Comparison of ENCODE assay signal across 15 mouse cellular contexts in genomic region chr1:54523717-54524116, GRCm38 (mm10). TPM values are rescaled to one million over a fixed set of nuclear protein-coding genes. Genes with fewer than 3 reads are reported as not detected.
DNase-seq lines count a peak whose midpoint lies in the region; ATAC-seq and TF ChIP-seq lines count a peak whose summit lies in the region.
"Had no signal": no experiment of that assay in that cellular context is flagged by ENCODE, and none has a peak within 500 bp of the region (broad histone marks: within the 10 kb centered on the region; RNA-seq: fewer than 3 reads in every experiment).

No protein-coding gene starts in this region.

- peak; percentile 5 for DNase-seq in kidney, adult 9 months
- no peak for DNase-seq in kidney, postnatal 14 days
- DNase-seq in lung, postnatal 36 days, result peak; percentile 81
- DNase-seq in frontal cortex, postnatal 25 days (ENCODE audit: low spot score in 2 of 2), result no peak
- DNase-seq: adrenal gland, postnatal 10 days; cerebellum, adult 11-12 months; gastrocnemius, postnatal 25 days; kidney, adult 11 months; right cerebral cortex, postnatal 25 days had no signal

- 87% methylated on average over 2 of the region's 2 CpGs for WGBS in midbrain, embryonic 16.5 days
- 83% methylated on average over 2 of the region's 2 CpGs for WGBS in intestine, embryonic 15.5 days

- no peaks in the 10 kb centered on the region for H3K9me3 ChIP-seq in midbrain, embryonic 16.5 days (replicated peaks; ENCODE audit: control insufficient read depth, low read length, poor library complexity, severe bottlenecking)
- H3K9me3 ChIP-seq in intestine, embryonic 15.5 days, result no peaks in the 10 kb centered on the region
- H3K9me3 ChIP-seq: forebrain, embryonic 15.5 days had no signal

- ATAC-seq in common myeloid progenitor, adult 5-6 weeks (replicated peaks; ENCODE audit: low read depth, poor library complexity, severe bottlenecking), result peak; percentile 91
- ATAC-seq in midbrain, embryonic 16.5 days, result no peak
- no peak for ATAC-seq in intestine, embryonic 15.5 days
- ATAC-seq: forebrain, embryonic 15.5 days had no signal

- TF ChIP-seq CTCF in C2C12 (IDR thresholded peaks at IDR 0.05; ENCODE audit: control insufficient read depth, insufficient read depth, insufficient read length), result no peak

- no peak overlapping the region for H3K4me2 ChIP-seq in midbrain, embryonic 16.5 days (ENCODE audit: low read length)
- no peak overlapping the region for H3K4me2 ChIP-seq in intestine, embryonic 15.5 days (replicated peaks)
- H3K4me2 ChIP-seq: forebrain, embryonic 15.5 days; hindbrain, embryonic 14.5 days had no signal

- H3K27me3 ChIP-seq in C2C12 (ENCODE audit: control insufficient read depth, insufficient read depth, insufficient read length), result no peaks in the 10 kb centered on the region
- H3K27me3 ChIP-seq in midbrain, embryonic 16.5 days (ENCODE audit: control insufficient read depth, insufficient read depth, low read depth, low read length), result no peaks in the 10 kb centered on the region
- no peaks in the 10 kb centered on the region for H3K27me3 ChIP-seq in intestine, embryonic 15.5 days (replicated peaks)
- H3K27me3 ChIP-seq: forebrain, embryonic 15.5 days had no signal

- no peaks in the 10 kb centered on the region for H3K79me2 ChIP-seq in C2C12 (ENCODE audit: control insufficient read depth, insufficient read depth)

- H3K4me1 ChIP-seq in midbrain, embryonic 16.5 days (ENCODE audit: control insufficient read depth, insufficient read depth, low read length), result no peaks in the 10 kb centered on the region
- H3K4me1 ChIP-seq in intestine, embryonic 15.5 days (replicated peaks), result no peaks in the 10 kb centered on the region
- H3K4me1 ChIP-seq: forebrain, embryonic 15.5 days had no signal

- no peak overlapping the region for H3ac ChIP-seq in C2C12 (ENCODE audit: control insufficient read depth, insufficient read length, low read depth)

- no peak overlapping the region for H3K9ac ChIP-seq in midbrain, embryonic 16.5 days (ENCODE audit: low read depth, low read length)
- H3K9ac ChIP-seq in intestine, embryonic 15.5 days, result no peak overlapping the region
- H3K9ac ChIP-seq: forebrain, embryonic 15.5 days; hindbrain, embryonic 14.5 days had no signal

- H3K4me3 ChIP-seq in C2C12 (ENCODE audit: insufficient read depth, poor library complexity, severe bottlenecking), result no peak overlapping the region
- H3K4me3 ChIP-seq in midbrain, embryonic 16.5 days (ENCODE audit: low read depth, low read length), result no peak overlapping the region
- H3K4me3 ChIP-seq in intestine, embryonic 15.5 days (replicated peaks), result no peak overlapping the region
- H3K4me3 ChIP-seq: forebrain, embryonic 15.5 days had no signal

- H3K36me3 ChIP-seq in C2C12 (ENCODE audit: control insufficient read depth, insufficient read depth), result no peaks in the 10 kb centered on the region
- peaks cover 33% of the 10 kb centered on the region for H3K36me3 ChIP-seq in midbrain, embryonic 16.5 days (ENCODE audit: control insufficient read depth, insufficient read depth, low read length)
- H3K36me3 ChIP-seq in intestine, embryonic 15.5 days, result no peaks in the 10 kb centered on the region

- H3K79me3 ChIP-seq in C2C12 (ENCODE audit: low read depth), result no peaks in the 10 kb centered on the region

- no peak overlapping the region for H3K27ac ChIP-seq in midbrain, embryonic 16.5 days (ENCODE audit: low read length)
- no peak overlapping the region for H3K27ac ChIP-seq in intestine, embryonic 15.5 days
- H3K27ac ChIP-seq: forebrain, embryonic 15.5 days; hindbrain, embryonic 14.5 days had no signal

TF ChIP-seq in C2C12, 6 proteins besides CTCF, POLR2A, EP300 and RAD21:
- TF ChIP-seq CEBPB (IDR thresholded peaks at IDR 0.05; ENCODE audit: low read depth) (peak; percentile 98), MYOG (IDR thresholded peaks at IDR 0.05; ENCODE audit: control insufficient read depth, extremely low read depth, insufficient read length) (no peak)

RNA-seq across cellular contexts. Expression of gene Pgap1, which starts 33.8 kb away (rescaled TPM):
- 0.50 TPM for polyA plus RNA-seq in C2C12 (2012; fragmentation: generic; extraction: Trizol)
- 0.05 and 0.14 TPM in 2 replicates for total RNA-seq in common myeloid progenitor, adult 5-6 weeks (2017)
- 29.8 and 34.5 TPM in 2 replicates for polyA plus RNA-seq in midbrain, embryonic 16.5 days (2015; fragmentation: Nextera tagmentation; extraction: Ambion mirVana)
- 9.2 and 9.4 TPM in 2 replicates for polyA plus RNA-seq in intestine, embryonic 15.5 days (2015; fragmentation: Nextera tagmentation; extraction: Ambion mirVana)

Comparison
In these comparisons a context has a peak if more than half of its experiments do, and no peak if none do; other contexts are left out.
1. DNase-seq: peak in kidney, adult 9 months (single experiment) and lung, postnatal 36 days (single experiment); none in kidney, postnatal 14 days (single experiment) and frontal cortex, postnatal 25 days (0 of 2).